Mouse (Mus musculus) myocyte (in vitro differentiated cells): Measurements from ENCODE around the gene Grin3b.

Experiments
- E2F4 ChIP-seq: IDR thresholded peaks from one replicate; pipeline ENCODE4 v1.6.1; 2011; ENCODE audit warnings: mild to moderate bottlenecking, control low read depth, moderate library complexity; ENCODE audit not compliant: insufficient read depth
- MAX ChIP-seq: IDR thresholded peaks from one replicate; pipeline ENCODE4 v1.6.1; 2011; ENCODE audit warnings: low read depth, mild to moderate bottlenecking, control low read depth
- MYOG ChIP-seq, 3 experiments: IDR thresholded peaks; one replicate each; pipeline ENCODE4 v1.6.1; 2011; ENCODE audit warnings: control low read depth in 2 of 3, low read depth in 2 of 3, mild to moderate bottlenecking in 2 of 3; ENCODE audit not compliant: insufficient read length in 2 of 3, control insufficient read depth in 1 of 3, insufficient read depth in 1 of 3
- POLR2A ChIP-seq: IDR thresholded peaks from one replicate; pipeline ENCODE4 v1.6.1; 2011; ENCODE audit warnings: low read depth, mild to moderate bottlenecking, control low read depth, moderate library complexity; ENCODE audit not compliant: insufficient read length
- POLR2AphosphoS2 ChIP-seq: IDR thresholded peaks from one replicate; pipeline ENCODE4 v1.6.1; 2011; ENCODE audit warnings: low read depth, control low read depth; ENCODE audit not compliant: insufficient read length
- TCF3 ChIP-seq: IDR thresholded peaks from one replicate; pipeline ENCODE4 v1.6.1; 2011; ENCODE audit warnings: low read depth, control low read depth; ENCODE audit not compliant: insufficient read length
- USF1 ChIP-seq: IDR thresholded peaks from one replicate; pipeline ENCODE4 v1.6.1; 2011; ENCODE audit warnings: low read depth, mild to moderate bottlenecking, control low read depth, moderate library complexity

DNA sequence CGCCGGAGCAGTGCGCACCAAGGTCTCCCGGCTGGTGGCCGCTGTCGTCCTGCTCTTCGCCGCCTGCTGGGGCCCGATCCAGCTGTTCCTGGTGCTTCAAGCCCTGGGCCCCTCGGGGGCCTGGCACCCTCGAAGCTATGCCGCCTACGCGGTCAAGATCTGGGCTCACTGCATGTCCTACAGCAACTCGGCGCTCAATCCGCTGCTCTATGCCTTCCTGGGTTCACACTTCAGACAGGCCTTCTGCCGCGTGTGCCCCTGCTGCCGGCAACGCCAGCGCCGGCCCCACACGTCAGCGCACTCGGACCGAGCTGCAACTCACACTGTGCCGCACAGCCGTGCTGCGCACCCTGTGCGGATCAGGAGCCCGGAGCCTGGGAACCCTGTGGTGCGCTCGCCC, 48.9 kb upstream of the Grin3b start:
- TF ChIP-seq USF1: no peak
- TF ChIP-seq MAX: no peak
- no peak for TF ChIP-seq POLR2AphosphoS2
- no peak for TF ChIP-seq POLR2A
- TF ChIP-seq MYOG (IDR thresholded peaks at IDR 0.05; ENCODE audit: control insufficient read depth in 1 of 3, insufficient read depth in 1 of 3, insufficient read length in 2 of 3, low read depth in 2 of 3): peak in 2 of 3 experiments; percentile 1 to 4
- TF ChIP-seq E2F4: no peak
- TF ChIP-seq TCF3: no peak
